Mouse (Mus musculus) midbrain, postnatal 0 days (tissue): ENCODE results near the gene Ak6. TPM values are rescaled to one million over a fixed set of nuclear protein-coding genes. Genes with fewer than 3 reads are reported as not detected.

Source experiments
- ATAC-seq: fragments of 200-750 bp; cut with Nextera tagmentation; 2 replicates; pipeline ENCODE4 v1.8.0; 2017; ENCODE audit warnings: moderate number of reproducible peaks, mild to moderate bottlenecking, moderate TSS enrichment, moderate library complexity; ENCODE audit not compliant: low FRiP score
- DNase-seq: peaks from one replicate; pipeline ENCODE4 v3.0.0-alpha.2; 2015; ENCODE audit warnings: low spot score
- H3K27ac ChIP-seq: fragments of 300-500 bp; sonication (generic); 2 replicates; pipeline ENCODE4 v1.5.1; 2014; ENCODE audit warnings: low read depth, mild to moderate bottlenecking, low read length, mixed read lengths
- H3K27me3 ChIP-seq: fragments of 300-500 bp; sonication (generic); 2 replicates; pipeline ENCODE4 v1.6.1; 2014; ENCODE audit warnings: low read length, control low read depth, mixed read lengths; ENCODE audit not compliant: insufficient read depth
- H3K36me3 ChIP-seq: fragments of 300-500 bp; sonication (generic); 2 replicates; pipeline ENCODE4 v1.6.1; 2014; ENCODE audit warnings: low read length, control low read depth, mixed read lengths; ENCODE audit not compliant: insufficient read depth
- H3K4me1 ChIP-seq: fragments of 300-500 bp; sonication (generic); 2 replicates; pipeline ENCODE4 v1.6.1; 2014; ENCODE audit warnings: mild to moderate bottlenecking, control low read depth, antibody characterized with exemption, low read length, mixed read lengths; ENCODE audit not compliant: insufficient read depth
- H3K4me2 ChIP-seq: fragments of 300-500 bp; sonication (generic); 2 replicates; pipeline ENCODE4 v1.6.1; 2014; ENCODE audit warnings: low read depth, mild to moderate bottlenecking, low read length, mixed read lengths; ENCODE audit not compliant: poor library complexity, severe bottlenecking
- H3K4me3 ChIP-seq: fragments of 300-500 bp; sonication (generic); 2 replicates; pipeline ENCODE4 v1.5.1; 2014; ENCODE audit warnings: low read depth, mild to moderate bottlenecking, low read length, moderate library complexity
- H3K9ac ChIP-seq: fragments of 300-500 bp; sonication (generic); replicated peaks from 2 replicates; pipeline ENCODE4 v1.6.1; 2014; ENCODE audit warnings: mild to moderate bottlenecking, low read length, moderate library complexity, mixed read lengths; ENCODE audit not compliant: poor library complexity, severe bottlenecking
- H3K9me3 ChIP-seq: fragments of 300-500 bp; sonication (generic); 2 replicates; pipeline ENCODE4 v1.6.1; 2016; ENCODE audit warnings: low read length, control low read depth
- CTCF ChIP-seq: IDR thresholded peaks from 2 replicates; pipeline ENCODE4 v1.5.1; 2016; ENCODE audit warnings: antibody characterized with exemption, mild to moderate bottlenecking
- WGBS: fragments of 180-500 bp; shearing (Covaris S2); extraction: QIAGEN DNeasy Blood & Tissue Kit; methylation state at CpG from one replicate; pipeline ENCODE4 v1.1.7; 2014; 5-methylcytosine and 5-hydroxymethylcytosine counted together
- polyA plus RNA-seq: library from polyadenylated mRNA; unstranded; fragments of >200 nt; fragmentation: Nextera tagmentation; extraction: Ambion mirVana; gene quantifications from 2 replicates; pipeline ENCODE4 v1.2.1, GENCODE M21; 2015
- total RNA-seq: library from RNA; depleted of rRNA; stranded (reverse); fragments of >200 nt; gene quantifications from 2 replicates; pipeline ENCODE4 v1.2.3, GENCODE M21; 2014

Ak6 gene
- total and polyA plus RNA-seq, 2 experiments from 2014 or later = 141 to 317 TPM

GRCm38 (mm10) chr13:100651439-100652186 lies 834 bp downstream of the Ak6 start, which contains the start of gene Taf9:
Taf9 (plus strand) TSS chr13:100651579.
- peak within 1 kb of the TSS; percentile 72 for H3K4me2 ChIP-seq
- DNase-seq (no peak), ATAC-seq (peak; percentile 85)
- H3K27me3 ChIP-seq = no peaks in the 10 kb centered on the region
- H3K27ac ChIP-seq = peak within 1 kb of the TSS; percentile 98
- H3K4me1 ChIP-seq = peaks cover 7% of the 10 kb centered on the region; the same call in 1 of the 2 replicates
- peak within 1 kb of the TSS; percentile 91 for H3K4me3 ChIP-seq
- no peak for TF ChIP-seq CTCF
- H3K9ac ChIP-seq = peak within 1 kb of the TSS; percentile 91
- H3K9me3 ChIP-seq = no peaks in the 10 kb centered on the region
- no peaks in the 10 kb centered on the region; the same call in 1 of the 2 replicates for H3K36me3 ChIP-seq
- WGBS = under 1% methylated on average over 59 of the region's 63 CpGs

- no peaks in the 10 kb centered on the region for H3K9me3 ChIP-seq
- no peak for TF ChIP-seq CTCF
- no peak for DNase-seq
- H3K4me1 ChIP-seq = no peaks in the 10 kb centered on the region
- H3K27ac ChIP-seq = no peak overlapping the region
- H3K4me3 ChIP-seq = no peak overlapping the region
- no peak overlapping the region for H3K4me2 ChIP-seq
- H3K27me3 ChIP-seq = no peaks in the 10 kb centered on the region
- peaks cover 7% of the 10 kb centered on the region; the same call in 1 of the 2 replicates for H3K36me3 ChIP-seq
- ATAC-seq = no peak
- WGBS = 88% methylated on average over 5 of the region's 5 CpGs
- no peak overlapping the region for H3K9ac ChIP-seq
Measured at GRCm38 (mm10) chr13:100658091-100658490, 7.3 kb downstream of the Ak6 start.

DNA sequence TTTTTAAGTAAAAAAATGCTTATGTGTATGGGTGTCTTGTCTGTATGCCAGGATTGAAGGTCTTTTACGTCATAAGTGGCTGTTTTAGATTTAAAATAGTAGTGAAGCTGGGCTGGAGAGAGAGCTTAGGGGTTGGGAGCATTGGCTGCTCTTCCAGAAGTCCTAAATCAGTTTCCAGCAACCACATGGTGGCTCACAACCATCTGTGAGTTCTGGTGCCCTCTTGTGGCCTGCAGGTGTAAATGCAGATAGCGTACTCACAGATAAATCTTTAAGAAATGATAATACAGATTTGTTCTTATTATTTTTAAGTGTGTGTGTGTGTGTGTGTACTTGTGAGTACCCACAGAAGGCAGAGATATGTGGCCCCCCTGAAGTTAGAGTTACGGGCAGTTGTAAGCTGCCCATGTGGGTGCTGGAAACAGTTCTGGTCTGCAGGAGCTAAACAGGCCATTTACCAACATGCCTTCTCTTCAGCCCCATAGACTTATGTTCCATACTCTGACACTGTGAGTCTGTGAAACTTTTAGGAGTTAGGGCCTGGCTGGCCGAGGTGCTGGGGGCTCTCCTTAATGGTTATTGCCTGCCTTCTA lies 9.2 kb downstream of the Ak6 start:
- no peak overlapping the region for H3K4me3 ChIP-seq
- no peaks in the 10 kb centered on the region for H3K27me3 ChIP-seq
- H3K27ac ChIP-seq = no peak overlapping the region
- H3K4me1 ChIP-seq = no peaks in the 10 kb centered on the region
- WGBS = 46% methylated on average over 4 of the region's 4 CpGs
- no peak overlapping the region for H3K9ac ChIP-seq
- no peak for ATAC-seq
- peak; percentile 95 for TF ChIP-seq CTCF
- no peak overlapping the region for H3K4me2 ChIP-seq
- peaks cover 7% of the 10 kb centered on the region; the same call in 1 of the 2 replicates for H3K36me3 ChIP-seq
- no peaks in the 10 kb centered on the region for H3K9me3 ChIP-seq
- peak; percentile 72 for DNase-seq

- ATAC-seq (peak; percentile 47; the same call in 1 of the 2 replicates), DNase-seq (peak; percentile 5)
Measured at GRCm38 (mm10) chr13:100669291-100670022, 18.7 kb downstream of the Ak6 start, which contains the start of gene Ccdc125. Ccdc125 (plus strand) TSS chr13:100669717.

DNA sequence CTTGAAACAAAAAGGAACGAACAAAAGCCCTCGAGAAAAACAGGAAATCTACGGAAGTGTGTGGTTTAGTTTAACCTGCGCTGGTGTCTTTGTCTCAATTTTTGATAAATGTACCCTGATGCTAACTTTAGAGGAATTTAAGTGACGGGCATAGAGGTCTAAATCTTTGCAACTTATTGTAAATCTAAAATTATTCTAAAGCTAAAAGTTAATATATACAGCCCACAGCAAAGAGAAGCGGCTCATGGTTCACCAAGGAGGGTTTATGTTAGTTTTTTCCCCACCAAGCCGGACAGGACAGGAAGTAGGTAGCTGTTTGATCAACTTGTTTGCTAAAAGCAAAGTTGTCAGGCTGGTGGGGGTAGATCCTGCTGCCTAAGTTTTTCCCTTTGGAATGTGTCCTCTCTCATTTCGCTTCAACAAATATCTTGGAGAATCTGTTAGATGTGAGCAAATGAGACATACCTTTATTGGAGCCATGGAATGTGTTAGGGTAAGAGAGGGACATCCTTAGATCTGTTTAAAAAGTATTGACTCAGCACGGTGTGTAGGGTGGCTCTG lies 19.5 kb downstream of the Ak6 start:
- DNase-seq = no peak
- H3K4me1 ChIP-seq = no peaks in the 10 kb centered on the region
- H3K27me3 ChIP-seq = peaks cover 3% of the 10 kb centered on the region; the same call in 1 of the 2 replicates
- 60% methylated on average over 9 of the region's 9 CpGs for WGBS
- peak overlapping the region; percentile 89 for H3K4me2 ChIP-seq
- no peak overlapping the region; the same call in 1 of the 2 replicates for H3K9ac ChIP-seq
- TF ChIP-seq CTCF = no peak
- peaks cover 6% of the 10 kb centered on the region for H3K36me3 ChIP-seq
- H3K9me3 ChIP-seq = no peaks in the 10 kb centered on the region
- H3K4me3 ChIP-seq = peak overlapping the region; percentile 47
- H3K27ac ChIP-seq = no peak overlapping the region
- ATAC-seq = no peak

More at GRCm38 (mm10) chr13:100669291-100670022, 18.7 kb downstream of the Ak6 start, which contains the start of gene Ccdc125:
- Histone ChIP-seq H3K4me2 (peak within 1 kb of the TSS; percentile 89), H3K27ac (no peak within 1 kb of the TSS; the same call in 1 of the 2 replicates), H3K4me3 (peak within 1 kb of the TSS; percentile 47), H3K9ac (peak within 1 kb of the TSS; percentile 52), H3K4me1 (no peaks in the 10 kb centered on the region), H3K36me3 (peaks cover 6% of the 10 kb centered on the region), H3K27me3 (peaks cover 3% of the 10 kb centered on the region; the same call in 1 of the 2 replicates), H3K9me3 (no peaks in the 10 kb centered on the region)
- TF ChIP-seq CTCF = no peak
- under 1% methylated on average over 44 of the region's 44 CpGs for WGBS
